10 mouse cellular contexts compared by ENCODE assay signal in the genomic region with DNA sequence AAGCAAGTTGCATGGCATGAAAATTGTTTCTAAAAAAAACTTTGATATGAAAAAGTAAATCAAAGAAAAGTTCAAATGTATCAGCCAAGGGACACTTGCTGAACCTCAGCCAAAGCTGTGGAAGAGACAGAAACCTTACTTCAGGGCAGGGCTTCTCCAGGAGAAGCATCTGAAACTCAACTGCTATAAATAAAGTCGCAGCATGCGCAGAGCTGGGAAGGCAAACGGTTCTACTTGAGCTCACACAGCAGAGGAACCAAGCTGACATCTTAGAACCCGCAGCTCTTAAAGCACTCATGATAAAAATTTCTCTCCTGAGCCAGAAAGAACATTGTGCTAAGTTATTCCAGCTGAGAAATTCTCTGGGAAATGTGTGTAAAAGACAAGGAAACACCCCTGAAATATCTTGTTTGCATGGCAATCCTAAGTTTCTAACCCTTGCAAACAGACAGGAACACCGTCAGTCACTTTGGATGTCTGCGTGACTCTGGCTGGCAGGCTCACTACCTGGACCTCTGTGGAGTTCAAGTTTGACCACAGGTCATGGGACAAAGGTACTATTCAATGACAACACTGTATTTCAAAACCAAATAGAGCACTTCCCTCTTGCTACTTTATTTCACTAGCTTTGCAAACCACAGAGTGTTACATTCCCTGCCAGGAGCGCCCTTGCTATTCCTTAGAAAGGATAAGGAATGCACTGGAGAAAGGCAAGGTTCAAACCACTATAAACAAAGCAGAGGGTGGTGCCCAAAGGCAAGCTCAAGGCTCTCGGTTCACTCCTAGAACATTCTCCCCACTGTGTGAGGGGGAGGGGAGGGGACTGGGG. TPM values are rescaled to one million over a fixed set of nuclear protein-coding genes. Genes with fewer than 3 reads are reported as not detected.
DNase-seq lines count a peak whose midpoint lies in the region; ATAC-seq lines count a peak whose summit lies in the region.
"Had no signal": no experiment of that assay in that cellular context is flagged by ENCODE, and none has a peak within 500 bp of the region (broad histone marks: within the 10 kb centered on the region; RNA-seq: fewer than 3 reads in every experiment).

No protein-coding gene starts in this region.

- H3K9me3 ChIP-seq in heart, embryonic 11.5 days (replicated peaks; ENCODE audit: control insufficient read depth, low read length) = no peaks in the 10 kb centered on the region
- no peaks in the 10 kb centered on the region for H3K9me3 ChIP-seq in heart, embryonic 10.5 days
- H3K9me3 ChIP-seq in embryonic facial prominence, embryonic 15.5 days (replicated peaks) = no peaks in the 10 kb centered on the region
- H3K9me3 ChIP-seq: midbrain, embryonic 12.5 days had no signal

- H3K4me2 ChIP-seq in heart, embryonic 11.5 days = no peak overlapping the region
- H3K4me2 ChIP-seq in embryonic facial prominence, embryonic 15.5 days (replicated peaks) = no peak overlapping the region
- H3K4me2 ChIP-seq: midbrain, embryonic 12.5 days had no signal

- H3K27me3 ChIP-seq in heart, embryonic 11.5 days (ENCODE audit: control insufficient read depth, insufficient read depth, low read length) = no peaks in the 10 kb centered on the region
- H3K27me3 ChIP-seq in heart, embryonic 10.5 days (ENCODE audit: insufficient read depth, poor library complexity, severe bottlenecking) = peaks cover 4% of the 10 kb centered on the region; the same call in 1 of the 2 replicates
- H3K27me3 ChIP-seq in embryonic facial prominence, embryonic 15.5 days = no peaks in the 10 kb centered on the region
- H3K27me3 ChIP-seq: midbrain, embryonic 12.5 days had no signal

- 42% methylated on average over 8 of the region's 8 CpGs for WGBS in heart, embryonic 11.5 days (ENCODE audit: insufficient replicate concordance)
- WGBS in heart, embryonic 10.5 days = 53% methylated on average over 8 of the region's 8 CpGs
- 38% methylated on average over 8 of the region's 8 CpGs for WGBS in embryonic facial prominence, embryonic 15.5 days

- peaks cover 2% of the 10 kb centered on the region; the same call in 1 of the 2 replicates for H3K4me1 ChIP-seq in heart, embryonic 11.5 days (ENCODE audit: control insufficient read depth, insufficient read depth, low read length)
- peaks cover 22% of the 10 kb centered on the region for H3K4me1 ChIP-seq in heart, embryonic 10.5 days
- peaks cover 27% of the 10 kb centered on the region for H3K4me1 ChIP-seq in embryonic facial prominence, embryonic 15.5 days
- H3K4me1 ChIP-seq: midbrain, embryonic 12.5 days had no signal

- no peaks in the 10 kb centered on the region for H3K36me3 ChIP-seq in heart, embryonic 11.5 days (ENCODE audit: control insufficient read depth, insufficient read depth, low read length)
- H3K36me3 ChIP-seq in heart, embryonic 10.5 days = no peaks in the 10 kb centered on the region
- no peaks in the 10 kb centered on the region for H3K36me3 ChIP-seq in embryonic facial prominence, embryonic 15.5 days
- H3K36me3 ChIP-seq: midbrain, embryonic 12.5 days had no signal

- ATAC-seq in heart, embryonic 11.5 days (replicated peaks; ENCODE audit: insufficient number of reproducible peaks, low FRiP score, low TSS enrichment) = no peak
- no peak for ATAC-seq in embryonic facial prominence, embryonic 15.5 days (ENCODE audit: insufficient number of reproducible peaks, low FRiP score, low TSS enrichment, low read depth)

- H3K9ac ChIP-seq in heart, embryonic 11.5 days (ENCODE audit: low read depth, low read length) = 0 out of 2 replicates have a peak overlapping the region, but pooled peaks have one; percentile 5
- H3K9ac ChIP-seq in embryonic facial prominence, embryonic 15.5 days = no peak overlapping the region
- H3K9ac ChIP-seq: midbrain, embryonic 12.5 days had no signal

- H3K4me3 ChIP-seq in heart, embryonic 11.5 days (ENCODE audit: low read depth, low read length) = no peak overlapping the region
- H3K4me3 ChIP-seq in heart, embryonic 10.5 days = no peak overlapping the region
- H3K4me3 ChIP-seq in embryonic facial prominence, embryonic 15.5 days (replicated peaks) = no peak overlapping the region
- H3K4me3 ChIP-seq: midbrain, embryonic 12.5 days had no signal

- DNase-seq in heart, embryonic 10.5 days (ENCODE audit: low spot score) = no peak
- peak; percentile 36 for DNase-seq in ES-CJ7 (ENCODE audit: low read depth, low spot score)
- DNase-seq in lung, postnatal 10 days = peak; percentile 37
- no peak for DNase-seq in thymus, postnatal 10 days (ENCODE audit: low spot score in 2 of 2)
- DNase-seq in natural killer cell, adult 2 months (ENCODE audit: low spot score in 2 of 2) = no peak
- no peak for DNase-seq in layer of hippocampus, adult 18-20 months (ENCODE audit: low spot score in 2 of 2)
- DNase-seq: cerebellum, postnatal 10 days had no signal

- H3K27ac ChIP-seq in heart, embryonic 11.5 days (ENCODE audit: low read depth, low read length) = no peak overlapping the region
- H3K27ac ChIP-seq in heart, embryonic 10.5 days = no peak overlapping the region
- H3K27ac ChIP-seq in embryonic facial prominence, embryonic 15.5 days (replicated peaks) = peak overlapping the region; percentile 29; the same call in 1 of the 2 replicates
- H3K27ac ChIP-seq: midbrain, embryonic 12.5 days had no signal

RNA-seq across cellular contexts. Expression of a gene that starts 15.2 kb away (rescaled TPM):
- 0.99 and 1.2 TPM in 2 replicates for polyA plus RNA-seq in heart, embryonic 11.5 days (2014; fragmentation: Nextera tagmentation; extraction: Ambion mirVana)
- 0.30 and 0.55 TPM in 2 replicates for polyA plus RNA-seq in heart, embryonic 10.5 days (2016; fragmentation: Nextera tagmentation; extraction: Ambion mirVana)
- 2.0 and 2.2 TPM in 2 replicates for polyA plus RNA-seq in embryonic facial prominence, embryonic 15.5 days (2015; fragmentation: Nextera tagmentation; extraction: Ambion mirVana)
- total RNA-seq in layer of hippocampus, adult 18-20 months (2021) = 100 to 1,000 TPM in 1 of 2 experiments, 10 to 100 TPM in 1; 99.4 to 106 TPM

Comparison
In these comparisons a context has a peak if more than half of its experiments do, and no peak if none do; other contexts are left out.
1. DNase-seq: peak in ES-CJ7 (single experiment) and lung, postnatal 10 days (single experiment); none in heart, embryonic 10.5 days (single experiment), thymus, postnatal 10 days (0 of 2), natural killer cell, adult 2 months (0 of 2) and layer of hippocampus, adult 18-20 months (0 of 2).